Mouse (Mus musculus) testis, postnatal 10 days (tissue): ENCODE results near the gene Gm49425.
A peak's percentile ranks its signal among the peaks of the same experiment; 100 is the strongest.
"Not testable (repeated sequence)": the region's sequence is repeated elsewhere in the genome, so short reads cannot be mapped to it uniquely, and the experiment has no call there.

Experiments
- DNase-seq: peaks from one replicate; pipeline ENCODE4 v3.0.0; 2021; ENCODE audit warnings: low spot score

The Gm49425 gene

DNA sequence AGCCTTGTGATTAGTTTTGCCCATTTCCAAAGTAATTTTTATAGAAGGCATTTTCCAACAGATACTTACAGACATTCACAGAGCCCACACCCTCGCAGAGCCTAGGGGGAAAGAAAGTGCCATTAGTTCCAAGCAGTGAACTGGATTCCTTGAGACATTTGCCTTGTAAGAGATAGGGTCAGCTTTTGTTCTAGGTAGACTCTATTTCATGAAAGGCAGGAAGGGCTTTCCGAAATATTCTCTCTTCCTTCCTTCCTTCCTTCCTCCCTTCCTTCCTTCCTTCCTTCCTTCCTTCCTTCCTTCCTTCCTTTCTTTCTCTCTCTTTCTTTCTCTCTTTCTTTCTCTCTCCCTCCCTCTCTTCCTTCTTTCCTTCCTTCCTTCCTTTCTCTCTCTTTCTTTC lies at the start of gene Gm49425:
TSS of gene Gm49425 (minus strand) at position 101 of the 400 bp plus-strand sequence.
- not testable (repeated sequence) for DNase-seq

DNA sequence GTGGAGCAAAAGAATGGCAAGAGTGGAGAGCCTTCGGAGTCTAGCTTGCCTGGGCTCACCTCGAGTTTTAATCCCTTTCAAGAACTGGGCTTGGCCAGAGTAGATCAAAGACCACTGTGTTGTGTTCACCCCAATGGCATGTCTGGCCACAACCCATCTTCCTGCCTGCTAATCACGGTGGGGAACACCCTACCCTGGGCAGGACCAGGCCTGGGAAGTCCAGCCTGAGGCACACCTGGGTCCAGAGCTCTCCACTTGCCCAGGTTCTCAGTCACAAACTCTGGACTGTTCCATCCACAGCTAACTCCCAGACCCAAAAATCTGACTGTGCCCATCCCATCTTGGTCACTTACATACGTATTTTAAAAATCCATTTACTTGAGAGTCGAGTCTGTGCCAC lies 45.8 kb upstream of the Gm49425 start, which contains the start of gene Krt90:
TSS of gene Krt90 (minus strand) at position 101 of the 400 bp plus-strand sequence.
- DNase-seq, result no peak

DNA sequence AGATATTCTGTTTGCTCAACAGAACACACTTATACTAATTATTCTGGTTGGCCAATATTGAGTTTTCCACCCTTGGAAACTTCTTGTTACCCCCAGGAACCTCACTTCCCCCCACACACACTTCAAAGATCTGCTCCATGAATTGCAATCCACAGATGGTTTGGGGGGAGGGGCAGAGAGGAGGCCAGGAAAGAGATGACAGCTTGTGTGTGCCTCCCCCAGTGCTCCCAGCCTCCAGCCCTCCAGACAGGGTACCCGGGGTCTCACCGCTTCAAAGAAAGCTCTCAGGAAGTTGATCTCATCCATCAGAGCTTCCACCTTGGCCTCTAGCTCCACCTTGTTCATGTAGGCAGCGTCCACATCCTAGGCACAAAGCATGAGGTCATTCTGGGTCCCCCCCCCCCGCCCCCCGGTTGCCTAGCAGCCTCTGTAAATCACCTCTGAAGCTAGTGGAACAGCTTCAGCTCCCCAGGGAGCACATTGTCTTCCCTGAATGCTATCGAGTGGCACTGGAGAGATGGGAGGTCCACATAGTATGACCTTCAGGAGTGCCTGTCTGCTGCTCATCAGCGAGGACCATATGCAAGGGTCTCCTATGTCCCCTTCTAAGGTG lies 41.1 kb upstream of the Gm49425 start:
- no peak for DNase-seq

DNA sequence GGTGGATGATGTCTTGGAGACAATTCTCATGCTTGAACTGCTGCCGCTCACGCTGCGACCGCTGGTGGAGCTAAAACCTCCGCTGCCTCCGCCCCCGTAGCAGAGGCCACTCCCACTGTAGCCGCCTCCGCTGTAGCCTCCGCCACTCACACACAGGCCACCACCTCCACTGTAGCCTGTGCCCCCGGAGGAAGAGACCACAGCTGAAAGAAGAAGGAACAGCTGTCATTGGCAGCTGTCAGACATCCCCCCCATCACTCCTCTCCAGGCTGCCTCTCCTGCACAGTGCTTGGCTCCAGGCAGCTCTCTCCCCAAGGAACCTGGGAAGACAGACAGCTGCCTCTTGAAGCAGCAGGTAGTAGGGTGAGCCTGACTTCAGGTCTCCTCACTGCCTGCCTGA lies 36.1 kb upstream of the Gm49425 start:
- DNase-seq, result peak; percentile 58

DNA sequence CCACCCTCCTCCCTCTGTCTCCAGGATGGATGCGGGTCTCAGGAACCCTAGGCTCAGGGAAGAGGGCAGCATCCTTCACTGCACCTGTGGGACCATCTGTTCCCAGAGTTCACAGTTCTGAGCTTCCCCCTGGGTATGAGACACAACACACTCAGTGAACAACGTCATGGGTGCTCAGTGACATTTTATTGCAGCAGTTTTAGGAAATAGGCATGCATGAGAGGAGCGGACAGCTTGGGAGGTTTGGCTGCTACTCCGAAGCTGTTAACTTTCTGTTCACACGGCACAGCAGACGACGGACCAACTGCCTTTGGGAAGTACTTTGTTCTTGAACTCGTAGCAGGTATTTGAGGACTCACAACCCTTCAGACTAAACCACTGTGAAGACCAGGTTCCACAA lies 35.1 kb upstream of the Gm49425 start:
- DNase-seq, result no peak

DNA sequence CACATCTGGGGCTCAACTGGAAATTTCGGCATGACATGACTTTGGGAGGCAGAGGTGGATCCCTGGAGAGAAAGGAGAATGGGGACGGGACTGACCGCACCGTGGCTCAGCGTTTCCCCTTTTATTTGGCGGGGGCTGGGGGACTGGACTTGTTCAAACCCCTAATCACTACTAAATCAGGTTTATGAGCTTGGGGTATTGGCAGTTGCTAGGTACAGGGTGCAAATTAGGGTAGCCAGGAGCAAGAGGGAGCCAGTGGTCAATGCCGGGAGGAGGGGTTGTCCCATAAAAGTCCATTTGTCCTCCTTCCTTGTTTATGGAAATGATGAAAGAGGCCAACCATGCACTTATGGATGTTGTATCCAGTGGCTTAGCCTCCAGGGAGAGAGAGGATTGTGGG lies 33.5 kb upstream of the Gm49425 start, which contains the start of gene Krt82:
TSS of gene Krt82 (minus strand) at position 101 of the 400 bp plus-strand sequence.
- DNase-seq, result no peak

DNA sequence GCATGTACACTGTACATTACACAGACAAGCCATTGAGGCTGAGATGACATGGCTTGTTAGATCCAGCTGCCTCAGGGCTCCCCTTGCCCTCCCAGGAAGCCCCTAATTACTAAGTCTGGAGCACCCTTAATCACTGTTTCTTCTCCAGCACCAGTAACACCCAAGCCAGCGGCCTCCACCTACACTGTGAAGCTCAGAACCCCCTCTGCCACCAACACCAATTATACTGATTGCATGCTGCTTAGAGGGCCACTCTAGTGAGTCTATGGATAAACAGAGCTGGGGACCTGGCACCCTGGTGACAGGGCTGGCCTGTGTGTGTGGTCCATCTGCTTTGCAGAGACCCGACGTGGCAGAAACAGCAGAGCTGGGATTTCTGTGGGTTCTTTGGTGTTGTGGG lies 27.4 kb upstream of the Gm49425 start:
- DNase-seq, result no peak

DNA sequence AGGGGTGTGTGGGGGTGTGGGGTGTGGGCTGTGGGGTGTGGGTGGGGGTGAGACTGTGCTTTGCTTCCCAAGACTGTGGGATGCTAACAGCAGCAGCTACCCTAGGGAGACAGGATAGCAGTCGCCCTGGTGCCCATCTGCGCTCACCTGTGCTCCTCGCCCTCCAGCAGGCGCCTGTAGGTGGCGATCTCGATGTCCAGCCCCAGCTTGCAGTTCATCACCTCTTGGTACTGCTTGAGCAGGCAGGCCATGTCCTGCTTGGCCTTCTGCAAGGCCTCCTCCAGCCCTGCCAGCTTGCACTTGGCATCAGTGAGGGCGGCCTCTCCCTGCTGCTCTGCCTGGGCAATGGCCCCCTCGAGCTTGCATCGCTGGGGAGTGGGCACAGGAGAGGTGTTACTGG lies 25.5 kb upstream of the Gm49425 start:
- DNase-seq, result peak; percentile 50

DNA sequence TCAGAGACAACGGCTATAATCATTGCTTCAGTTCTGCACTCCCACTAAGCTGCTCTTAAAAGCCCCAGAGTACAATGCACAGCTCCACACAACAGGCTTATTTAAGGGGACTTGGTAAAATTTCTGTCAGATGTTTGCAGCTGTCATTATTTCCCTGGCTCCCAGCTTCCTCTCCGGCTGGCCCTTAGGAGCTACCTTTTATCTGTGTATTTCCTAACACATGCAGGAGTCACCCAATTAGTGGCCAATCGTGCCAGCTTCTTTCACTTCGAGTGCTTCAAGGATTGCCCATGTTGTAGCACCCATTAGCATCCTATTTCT lies 21.5 kb upstream of the Gm49425 start:
- DNase-seq, result no peak

DNA sequence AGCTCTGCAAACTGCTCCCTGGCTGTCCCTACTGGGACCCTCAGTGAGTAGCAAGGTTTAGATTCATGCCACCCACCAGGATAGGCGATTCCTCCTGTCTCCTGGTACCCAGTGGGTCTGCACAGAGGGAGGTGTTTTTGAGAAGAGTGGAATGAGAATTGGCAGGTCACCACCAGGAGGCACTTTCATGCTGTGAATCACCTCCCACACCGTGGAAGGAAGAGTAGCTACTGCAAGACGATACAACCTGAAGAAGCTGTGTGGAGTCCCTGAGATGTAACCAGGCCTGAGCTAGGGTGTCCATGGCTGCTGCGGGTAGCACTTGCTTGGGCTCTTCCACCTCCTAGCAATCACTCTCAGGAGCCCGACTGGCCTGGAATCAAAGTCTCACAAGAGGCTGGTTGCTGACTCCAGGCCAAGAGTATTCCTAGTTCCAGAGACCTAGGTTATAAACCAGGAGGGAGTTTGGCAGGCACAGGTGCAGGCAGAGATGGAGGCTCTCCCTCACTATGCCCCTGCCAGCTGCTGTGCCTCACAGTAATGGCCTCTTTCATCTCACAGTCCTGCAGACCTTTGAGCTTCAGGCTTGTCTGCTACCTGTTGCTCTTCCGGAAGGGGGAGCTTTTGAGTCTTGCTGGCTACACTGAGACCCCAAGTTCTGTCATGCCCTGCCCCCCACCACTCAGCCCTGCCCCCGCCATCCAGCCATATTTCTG lies 21.0 kb upstream of the Gm49425 start:
- no peak for DNase-seq

DNA sequence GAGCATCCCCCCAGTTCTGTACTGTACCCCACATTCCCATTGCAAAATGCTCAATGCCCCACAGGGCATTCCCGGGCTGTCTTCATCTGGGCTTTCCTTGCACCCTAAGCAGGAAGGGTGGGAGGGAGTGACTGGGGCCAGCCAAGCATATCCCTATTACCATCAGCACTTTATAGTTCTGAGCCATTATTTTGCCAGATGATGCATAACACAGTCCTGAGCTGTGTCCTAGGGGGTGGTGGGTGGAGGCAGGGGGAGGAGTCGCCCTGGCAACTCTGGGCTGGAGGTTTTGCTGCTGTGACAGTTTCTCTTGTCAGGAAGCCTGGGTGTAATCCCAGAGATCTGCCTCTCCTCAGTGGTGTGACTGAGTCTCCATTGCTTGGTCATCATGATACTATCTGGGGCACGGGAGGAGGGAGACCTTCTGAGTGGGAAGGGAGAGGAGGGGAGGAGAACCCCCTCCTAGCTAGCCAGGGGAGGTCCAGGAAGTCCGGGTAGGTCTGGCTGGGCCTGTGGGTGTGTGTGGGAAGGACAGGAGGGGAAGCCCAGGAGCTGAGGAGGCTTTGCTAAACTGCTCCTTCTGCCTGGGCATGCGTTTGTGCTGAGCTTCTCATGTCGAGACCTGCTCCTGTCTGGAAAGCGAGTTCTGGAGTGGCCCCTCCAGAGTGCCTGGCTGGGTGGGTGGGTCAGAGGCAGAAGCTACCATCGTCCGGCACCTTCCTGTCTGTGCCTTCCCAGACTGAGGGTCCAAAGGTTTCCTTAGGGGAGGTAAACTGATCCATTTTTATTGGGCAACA lies 19.2 kb upstream of the Gm49425 start:
- no peak for DNase-seq

DNA sequence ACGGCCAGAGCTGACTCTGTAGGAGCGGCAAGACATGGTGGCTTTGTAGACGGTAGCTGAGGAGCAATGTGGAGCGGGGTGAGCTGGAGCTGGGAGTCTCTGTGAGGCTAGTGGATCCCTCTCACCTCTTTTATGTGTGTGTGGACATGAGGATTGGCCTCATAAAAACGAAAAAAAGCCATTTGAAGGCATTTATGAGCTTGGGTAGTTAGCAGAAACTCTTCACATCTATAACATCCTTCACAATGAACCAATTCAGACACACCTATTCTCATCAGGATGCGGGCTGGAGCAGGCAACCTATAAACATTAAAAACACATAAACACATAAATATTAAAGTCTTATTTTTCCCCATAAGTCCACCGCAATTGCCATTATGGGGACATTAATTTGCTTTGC lies 15.7 kb upstream of the Gm49425 start, which contains the start of gene Krt84:
TSS of gene Krt84 (minus strand) at position 101 of the 400 bp plus-strand sequence.
- no peak for DNase-seq

DNA sequence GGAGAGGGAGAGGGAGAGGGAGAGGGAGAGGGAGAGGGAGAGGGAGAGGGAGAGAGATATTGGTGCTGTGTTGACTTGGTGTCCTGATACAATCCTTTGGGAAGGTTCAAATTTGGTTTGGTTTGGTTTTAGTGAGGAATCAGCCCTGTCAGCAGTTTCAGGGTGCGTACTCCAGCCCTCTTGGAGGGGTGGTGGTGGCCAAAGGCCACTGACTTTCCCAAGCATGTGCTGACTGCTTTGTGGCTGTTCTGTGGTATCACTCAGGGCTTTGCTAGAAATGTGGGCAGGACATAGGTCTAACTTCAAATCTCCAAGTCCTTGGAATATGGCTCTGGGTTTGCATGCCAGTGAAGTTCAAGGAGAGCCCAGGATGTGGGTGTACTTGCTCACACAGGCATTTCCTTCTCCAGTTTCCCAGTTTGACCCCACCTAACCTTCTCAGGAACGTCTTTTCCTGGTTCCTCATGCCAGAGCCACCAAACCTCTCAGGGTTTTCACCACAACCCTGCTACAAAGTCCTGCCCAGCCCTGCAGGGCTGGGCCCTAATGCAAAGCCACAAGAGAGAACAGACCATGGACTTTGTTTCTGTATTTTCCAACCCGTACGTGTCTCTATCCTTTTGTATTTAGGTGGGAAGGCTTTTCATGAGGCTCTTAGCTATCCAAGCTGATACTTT lies 5.6 kb upstream of the Gm49425 start:
- DNase-seq, result no peak

DNA sequence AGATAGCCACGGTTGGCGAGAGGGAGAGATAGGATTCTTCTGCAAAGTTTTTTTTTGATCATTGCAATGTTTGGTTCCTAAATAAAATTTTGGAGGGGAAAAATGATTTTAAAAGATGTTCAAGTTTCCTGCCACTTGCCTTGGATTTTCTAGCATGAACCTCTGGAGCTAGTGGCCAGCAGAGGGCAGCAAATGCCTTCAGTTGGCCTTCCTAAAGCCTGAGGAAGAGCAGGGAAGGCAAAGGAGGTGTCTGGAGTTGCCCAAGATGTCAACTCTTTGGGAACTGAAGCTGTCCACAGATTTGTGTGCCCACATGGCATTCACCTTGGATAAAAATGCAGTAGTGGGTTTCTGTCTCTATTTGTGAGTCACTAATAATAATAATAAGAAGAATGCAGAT lies 2.7 kb upstream of the Gm49425 start:
- DNase-seq, result peak; percentile 89

DNA sequence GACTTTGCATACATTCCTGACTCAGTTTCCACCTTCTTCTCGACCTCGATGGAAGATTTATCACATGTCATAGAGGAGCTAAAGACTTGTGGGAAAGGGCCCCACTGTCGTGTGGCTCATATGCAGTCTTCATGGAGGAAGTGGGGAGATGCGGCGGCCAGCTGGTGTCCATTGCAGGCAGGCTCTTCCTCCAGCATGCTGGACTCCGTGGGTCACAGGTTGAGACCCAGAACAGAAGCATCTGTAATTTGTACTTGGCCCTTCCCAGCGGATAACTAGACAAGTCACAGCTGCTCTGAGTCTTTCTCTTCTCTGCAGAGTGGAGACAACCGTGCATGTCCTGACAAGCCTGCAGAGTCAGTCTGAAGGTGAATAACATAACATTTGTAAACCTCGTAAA lies 8.8 kb downstream of the Gm49425 start:
- no peak for DNase-seq

DNA sequence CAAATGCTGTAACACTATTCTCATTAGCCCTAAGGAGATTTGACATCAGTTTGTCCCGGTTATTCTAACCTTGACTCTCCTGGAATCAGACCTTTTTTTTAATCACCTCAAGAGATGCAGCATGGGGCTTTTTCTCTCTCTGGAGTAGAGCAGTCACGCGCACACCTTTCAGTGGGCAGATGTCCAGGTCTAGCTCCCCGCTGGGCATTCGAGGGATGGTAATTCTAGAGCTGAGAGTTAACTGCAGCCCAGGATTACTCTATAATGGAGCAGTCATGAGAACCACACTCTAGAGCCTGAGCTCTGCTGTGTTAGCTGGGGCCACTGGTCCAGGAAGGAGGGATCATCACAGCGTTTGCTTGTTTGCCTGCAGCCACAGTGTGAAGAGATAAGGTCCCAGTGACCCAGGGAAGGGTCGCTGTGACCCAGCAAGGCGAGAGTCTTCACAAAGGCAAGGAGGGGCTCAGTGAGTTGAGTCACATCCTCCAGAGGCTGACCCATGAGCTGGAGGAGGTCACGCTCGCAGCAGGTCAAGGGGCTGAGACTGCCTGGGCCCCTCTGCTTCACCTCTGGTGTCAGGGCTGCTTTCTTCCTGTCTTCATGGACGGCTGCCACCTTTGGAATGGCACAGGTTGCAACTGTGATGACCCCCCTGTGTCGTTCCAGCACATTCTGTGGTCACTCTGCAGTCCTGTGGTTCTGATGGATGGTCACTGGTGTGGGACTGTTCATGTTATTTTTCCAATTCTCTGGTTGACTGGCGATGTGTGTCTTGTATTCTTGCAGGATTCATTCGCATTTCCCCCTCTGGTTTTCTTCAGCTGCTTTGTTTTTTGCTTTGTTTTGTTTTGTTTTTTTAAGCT lies 9.9 kb downstream of the Gm49425 start:
- DNase-seq, result no peak

DNA sequence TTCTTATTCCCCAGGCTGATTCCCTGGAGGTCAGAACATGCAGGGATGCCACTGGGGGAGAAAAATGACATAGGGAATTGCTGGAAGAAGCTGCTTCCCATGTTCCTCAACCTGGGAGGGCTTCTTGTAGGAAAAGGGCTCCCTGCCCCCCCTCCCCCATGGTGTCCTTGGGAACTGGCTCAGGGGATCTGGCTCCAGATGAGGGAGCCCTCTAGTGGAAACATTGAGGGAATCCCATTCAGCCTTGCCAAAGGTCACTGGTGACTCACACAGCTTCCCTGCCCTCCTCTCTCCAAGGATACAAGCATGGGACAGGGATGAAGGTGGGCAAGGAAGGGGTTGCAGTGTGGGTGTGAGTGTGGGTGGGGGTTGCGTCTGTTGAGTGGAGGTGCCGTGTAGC lies 19.9 kb downstream of the Gm49425 start:
- DNase-seq, result no peak

DNA sequence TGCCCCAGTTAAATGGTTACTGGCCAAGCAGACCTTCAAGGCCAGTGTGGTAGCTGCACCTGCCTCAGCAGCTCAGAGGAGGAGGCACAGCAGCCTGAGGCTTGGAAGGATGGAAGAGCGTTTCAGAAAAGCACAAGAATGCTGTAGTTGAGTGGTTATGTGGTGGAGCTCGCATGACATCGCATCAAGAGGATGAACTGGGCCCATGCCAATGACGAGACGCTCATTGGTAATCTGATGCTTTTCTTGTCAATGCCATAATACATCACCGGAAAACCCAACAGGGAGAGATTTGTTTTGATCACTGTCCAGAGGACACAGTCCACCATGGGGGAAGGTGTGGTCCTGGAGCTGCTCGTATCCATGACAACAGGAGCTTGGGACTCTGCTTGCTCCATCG lies 21.8 kb downstream of the Gm49425 start:
- no peak for DNase-seq

DNA sequence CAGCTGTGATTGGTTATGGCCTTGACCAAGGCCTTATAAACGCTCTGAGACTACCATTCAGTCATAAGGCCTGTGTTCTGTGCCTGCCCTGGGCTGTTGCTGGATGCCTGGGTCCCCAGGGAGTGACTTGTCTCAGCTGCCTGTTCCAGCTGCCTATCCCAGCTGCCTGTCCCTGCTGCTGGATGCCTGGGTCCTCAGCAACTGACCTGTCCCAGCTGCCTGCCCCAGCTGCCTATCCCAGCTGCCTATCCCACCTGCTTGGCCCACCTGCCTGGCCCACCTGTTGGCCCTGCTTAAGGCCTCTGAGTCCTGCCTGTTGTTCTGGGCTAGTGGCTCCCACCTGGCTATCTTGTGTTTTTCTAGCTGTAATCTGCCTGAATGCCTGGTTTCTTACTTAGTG lies 22.9 kb downstream of the Gm49425 start:
- no peak for DNase-seq

DNA sequence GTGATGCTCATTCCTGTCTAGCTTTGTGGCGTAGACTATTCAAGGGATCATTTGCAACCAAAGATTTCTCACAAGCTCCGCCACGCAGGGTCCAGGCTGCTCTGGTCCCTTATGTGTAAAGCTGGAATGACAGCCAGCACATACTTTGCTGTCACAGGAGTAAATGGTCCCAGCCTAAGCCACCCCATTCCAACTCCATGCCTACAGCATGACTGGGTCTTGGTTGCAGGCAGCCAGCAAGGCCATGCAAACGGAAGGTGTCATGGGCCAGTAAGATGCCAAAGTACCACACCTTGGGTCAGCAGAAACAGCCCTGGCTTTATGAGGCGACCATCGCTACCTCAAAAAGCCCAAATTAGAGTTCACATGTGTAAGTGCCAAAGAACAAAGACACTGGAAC lies 23.3 kb downstream of the Gm49425 start:
- DNase-seq, result no peak

DNA sequence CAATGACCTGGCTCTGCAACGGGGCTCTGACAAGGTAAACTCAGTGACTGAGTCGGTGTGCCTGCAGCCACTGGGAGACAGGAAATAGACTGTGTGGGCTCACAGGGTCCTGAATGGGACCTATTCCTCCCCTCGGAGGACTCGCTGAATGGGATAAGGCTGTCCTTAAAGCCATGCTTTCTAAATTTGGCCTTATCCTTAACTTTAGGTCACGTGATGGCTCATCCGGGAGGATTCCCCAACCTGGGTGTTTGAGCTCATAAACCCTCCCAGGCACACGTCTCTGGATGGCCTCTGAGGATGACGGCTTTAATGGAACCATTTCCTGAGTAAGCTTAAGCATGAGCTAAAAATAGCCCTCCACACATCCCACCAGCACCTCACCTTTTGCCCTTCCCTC lies 24.3 kb downstream of the Gm49425 start:
- no peak for DNase-seq

DNA sequence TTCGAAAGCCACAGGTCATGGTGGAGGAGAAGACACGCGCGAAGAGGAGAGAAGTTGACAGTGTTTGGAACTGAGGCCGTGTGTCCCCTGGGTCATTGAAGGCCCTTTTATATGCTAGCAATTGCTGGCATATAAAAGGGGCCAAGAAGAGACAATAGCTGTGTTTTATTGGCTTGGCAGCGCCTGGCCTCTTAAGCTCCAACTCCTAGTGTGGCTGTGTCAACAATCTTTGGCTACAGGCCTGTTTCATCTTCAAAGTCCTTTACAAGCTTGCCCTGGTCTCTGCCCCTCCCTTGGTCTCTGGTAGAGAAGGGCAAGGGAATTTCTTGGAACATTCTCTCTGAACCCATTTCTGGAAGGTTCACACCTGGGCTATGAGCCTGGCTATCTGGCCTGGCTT lies 25.6 kb downstream of the Gm49425 start, which contains the start of gene Krt83:
TSS of gene Krt83 (minus strand) at position 82 of the 400 bp plus-strand sequence.
- no peak for DNase-seq
